Mouse (Mus musculus): ENCODE data around the gene Adora1.

Adora1 gene

GRCm38 (mm10) chr1:134152626-134153590, 82.3 kb downstream of the Adora1 start:
- no peak for DNase-seq

GRCm38 (mm10) chr1:134151655-134152412, 83.4 kb downstream of the Adora1 start:
- DNase-seq: peak; percentile 49

GRCm38 (mm10) chr1:134150745-134151144, 84.5 kb downstream of the Adora1 start:
- DNase-seq: no peak

GRCm38 (mm10) chr1:134150076-134150475, 85.2 kb downstream of the Adora1 start:
- DNase-seq: no peak
